Mouse (Mus musculus): ENCODE measurements around the gene Pbld2.

DNA sequence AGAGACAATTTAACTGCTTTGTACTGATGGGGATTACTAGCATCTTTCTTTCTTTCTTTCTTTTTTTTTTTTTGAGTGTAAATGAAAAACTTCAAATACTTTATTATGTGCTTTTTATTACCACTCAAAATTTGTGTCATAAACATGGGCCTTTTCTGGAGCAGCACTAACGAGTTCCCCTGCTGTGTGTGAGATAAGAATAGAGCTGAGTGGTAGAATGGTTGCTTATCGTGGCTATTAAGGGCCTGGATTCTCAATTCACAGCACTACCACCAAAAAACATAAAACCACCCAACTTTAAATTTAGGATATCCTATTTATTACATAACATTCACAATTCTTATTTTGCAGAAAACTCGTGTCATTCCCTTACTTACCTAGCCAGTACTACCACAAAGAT is 10.6 kb upstream of the Pbld2 start:
- TF ChIP-seq POLR2A (IDR thresholded peaks at IDR 0.05; ENCODE audit: borderline replicate concordance, insufficient read depth, low read length) = no peak
- no peak for TF ChIP-seq CTCF (IDR thresholded peaks at IDR 0.05; ENCODE audit: borderline replicate concordance, insufficient read depth, low read depth, low read length)
